Mouse (Mus musculus) stomach, embryonic 14.5 days (tissue): ENCODE measurements around the gene Emc6. TPM values are rescaled to one million over a fixed set of nuclear protein-coding genes. Genes with fewer than 3 reads are reported as not detected.

Experiments used
- ATAC-seq: fragments of 200-750 bp; cut with Nextera tagmentation; 2 replicates; pipeline ENCODE4 v1.8.0; 2017; ENCODE audit warnings: low read depth, moderate TSS enrichment; ENCODE audit not compliant: insufficient number of reproducible peaks, insufficient read depth, low FRiP score
- H3K27ac ChIP-seq: fragments of 300-500 bp; sonication (generic); 2 replicates; pipeline ENCODE4 v1.5.1; 2014; ENCODE audit warnings: mild to moderate bottlenecking, low read length, moderate library complexity, mixed read lengths
- H3K27me3 ChIP-seq: fragments of 300-500 bp; sonication (generic); 2 replicates; pipeline ENCODE4 v1.6.1; 2014; ENCODE audit warnings: low read length, control low read depth, mixed read lengths; ENCODE audit not compliant: control insufficient read depth, insufficient read depth
- H3K36me3 ChIP-seq: fragments of 300-500 bp; sonication (generic); 2 replicates; pipeline ENCODE4 v1.6.1; 2014; ENCODE audit warnings: mild to moderate bottlenecking, control low read depth, low read length, moderate library complexity, mixed read lengths; ENCODE audit not compliant: control insufficient read depth, insufficient read depth
- H3K4me1 ChIP-seq: fragments of 300-500 bp; sonication (generic); 2 replicates; pipeline ENCODE4 v1.6.1; 2014; ENCODE audit warnings: low read length, control low read depth, mixed read lengths; ENCODE audit not compliant: control insufficient read depth, insufficient read depth
- H3K4me2 ChIP-seq: fragments of 300-500 bp; sonication (generic); replicated peaks from 2 replicates; pipeline ENCODE4 v1.6.1; 2014; ENCODE audit warnings: low read depth, low read length, control low read depth
- H3K4me3 ChIP-seq: fragments of 300-500 bp; sonication (generic); 2 replicates; pipeline ENCODE4 v1.5.1; 2014; ENCODE audit warnings: low read depth, low read length, control low read depth
- H3K9ac ChIP-seq: fragments of 300-500 bp; sonication (generic); replicated peaks from 2 replicates; pipeline ENCODE4 v1.6.1; 2014; ENCODE audit warnings: low read depth, mild to moderate bottlenecking, control low read depth, low read length, moderate library complexity, mixed read lengths
- H3K9me3 ChIP-seq: fragments of 300-500 bp; sonication (generic); 2 replicates; pipeline ENCODE4 v1.6.1; 2016; ENCODE audit warnings: low read depth, low read length, control low read depth; ENCODE audit not compliant: control insufficient read depth
- WGBS: fragments of 180-500 bp; shearing (Covaris S2); extraction: QIAGEN DNeasy Blood & Tissue Kit; methylation state at CpG from one replicate; pipeline ENCODE4 v1.1.7; 2014; 5-methylcytosine and 5-hydroxymethylcytosine counted together
- polyA plus RNA-seq: library from polyadenylated mRNA; unstranded; fragments of >200 nt; fragmentation: Nextera tagmentation; extraction: Ambion mirVana; gene quantifications from 2 replicates; pipeline ENCODE4 v1.2.1, GENCODE M21; 2014

Emc6 gene
- polyA plus RNA-seq, 1 experiment from 2014 or later: 116 TPM

DNA sequence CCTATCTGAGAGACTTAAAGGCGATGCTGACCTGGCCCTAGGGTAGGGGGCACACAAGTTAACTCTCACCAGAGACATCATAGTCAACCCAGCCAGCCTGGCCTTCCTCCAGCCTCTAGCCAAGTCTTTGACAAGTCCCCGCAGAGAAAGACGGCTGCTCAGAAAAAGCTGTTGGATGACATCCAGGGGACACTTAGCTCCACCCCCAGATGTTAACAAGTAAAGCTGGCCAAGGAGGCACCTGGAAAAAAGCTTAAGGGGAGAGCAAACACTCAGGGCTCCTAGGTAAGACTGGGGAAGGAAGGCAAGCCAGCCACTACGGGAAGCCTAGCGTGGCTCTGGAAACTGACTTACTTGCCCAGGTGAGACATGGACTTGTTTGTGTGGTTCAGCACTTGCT lies 4.7 kb downstream of the Emc6 start:
- no peaks in the 10 kb centered on the region for H3K9me3 ChIP-seq
- peaks cover 15% of the 10 kb centered on the region; the same call in 1 of the 2 replicates for H3K4me1 ChIP-seq
- 34% methylated on average over 5 of the region's 5 CpGs for WGBS
- H3K4me2 ChIP-seq: no peak overlapping the region
- peaks cover 15% of the 10 kb centered on the region; the same call in 1 of the 2 replicates for H3K36me3 ChIP-seq
- no peaks in the 10 kb centered on the region for H3K27me3 ChIP-seq
- no peak for ATAC-seq
- H3K9ac ChIP-seq: no peak overlapping the region
- H3K27ac ChIP-seq: no peak overlapping the region
- no peak overlapping the region for H3K4me3 ChIP-seq

DNA sequence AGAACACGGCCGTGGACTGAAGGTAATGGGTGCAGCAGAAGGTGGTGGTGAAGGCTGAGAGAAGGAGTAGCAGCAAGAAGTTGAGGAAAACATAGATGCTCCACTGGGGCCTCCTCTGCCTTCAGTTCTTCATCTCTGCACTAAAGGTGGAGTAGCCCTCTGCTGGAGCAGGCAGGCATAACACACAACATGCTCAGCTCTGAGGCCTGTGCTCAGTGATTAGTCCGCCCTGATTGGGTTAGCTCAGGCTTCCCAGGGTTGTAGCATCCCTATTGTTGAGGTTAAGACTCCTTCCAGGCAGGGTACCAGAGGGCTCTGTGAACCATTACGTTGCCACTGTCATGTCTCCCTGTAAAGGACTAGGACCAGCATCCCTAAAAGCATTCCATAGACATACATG lies 7.6 kb downstream of the Emc6 start:
- no peak overlapping the region for H3K4me2 ChIP-seq
- no peak overlapping the region for H3K27ac ChIP-seq
- no peak overlapping the region for H3K4me3 ChIP-seq
- peaks cover 13% of the 10 kb centered on the region; the same call in 1 of the 2 replicates for H3K4me1 ChIP-seq
- no peaks in the 10 kb centered on the region for H3K27me3 ChIP-seq
- 44% methylated on average over 4 of the region's 4 CpGs for WGBS
- peaks cover 12% of the 10 kb centered on the region; the same call in 1 of the 2 replicates for H3K36me3 ChIP-seq
- H3K9me3 ChIP-seq: no peaks in the 10 kb centered on the region
- no peak for ATAC-seq
- H3K9ac ChIP-seq: no peak overlapping the region

GRCm38 (mm10) chr11:73168576-73168975 lies 8.3 kb downstream of the Emc6 start:
- peaks cover 13% of the 10 kb centered on the region; the same call in 1 of the 2 replicates for H3K4me1 ChIP-seq
- no peak overlapping the region for H3K4me2 ChIP-seq
- H3K36me3 ChIP-seq: peaks cover 7% of the 10 kb centered on the region; the same call in 1 of the 2 replicates
- no peaks in the 10 kb centered on the region for H3K27me3 ChIP-seq
- H3K9me3 ChIP-seq: no peaks in the 10 kb centered on the region
- WGBS: 83% methylated on average over 6 of the region's 6 CpGs
- H3K27ac ChIP-seq: no peak overlapping the region
- H3K9ac ChIP-seq: no peak overlapping the region
- ATAC-seq: no peak
- no peak overlapping the region for H3K4me3 ChIP-seq

DNA sequence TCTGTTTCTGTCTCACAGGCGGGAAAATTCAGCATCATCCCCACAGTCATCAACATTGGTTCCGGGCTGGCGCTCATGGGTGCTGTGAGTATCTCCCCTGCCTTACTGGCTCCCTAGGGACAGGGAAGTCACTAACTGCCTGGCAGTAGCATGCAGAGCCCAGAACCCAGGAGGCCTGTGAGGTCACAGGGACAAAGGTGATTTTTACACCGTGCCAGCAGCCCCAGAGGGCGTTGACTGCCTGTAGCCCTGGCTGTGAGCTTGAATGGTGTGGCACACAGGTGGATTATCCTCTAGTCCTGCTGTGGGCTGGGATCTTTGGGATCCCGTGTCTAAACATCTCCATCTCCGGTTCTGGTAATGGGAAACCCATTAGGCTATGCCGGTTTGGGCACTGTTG lies 8.8 kb downstream of the Emc6 start:
- H3K9me3 ChIP-seq: no peaks in the 10 kb centered on the region
- peaks cover 13% of the 10 kb centered on the region; the same call in 1 of the 2 replicates for H3K4me1 ChIP-seq
- 75% methylated on average over 8 of the region's 8 CpGs for WGBS
- H3K27me3 ChIP-seq: no peaks in the 10 kb centered on the region
- H3K4me2 ChIP-seq: no peak overlapping the region
- H3K9ac ChIP-seq: no peak overlapping the region
- H3K4me3 ChIP-seq: no peak overlapping the region
- no peak for ATAC-seq
- H3K27ac ChIP-seq: no peak overlapping the region
- H3K36me3 ChIP-seq: 0 out of 2 replicates have a peak, but pooled peaks cover 3% of the 10 kb centered on the region

DNA sequence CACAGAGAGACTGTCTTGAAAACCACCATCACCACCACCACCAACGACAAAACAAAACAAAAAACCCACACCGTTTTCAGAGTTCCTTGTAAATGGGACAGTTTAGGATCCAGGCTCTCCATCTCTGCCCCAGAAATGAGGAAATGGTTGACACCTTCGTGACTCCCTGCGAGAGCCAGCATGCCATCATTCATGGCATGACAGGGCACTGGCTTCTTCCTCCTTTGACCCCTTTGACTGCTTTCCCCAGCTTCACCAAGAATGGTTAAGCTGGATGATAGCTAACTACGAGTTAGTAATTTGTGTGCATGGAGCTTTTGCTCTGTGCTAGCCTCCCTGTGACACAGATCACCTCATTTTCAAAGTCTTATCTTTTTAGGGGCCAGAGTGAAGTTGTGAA lies 14.6 kb downstream of the Emc6 start:
- ATAC-seq: no peak
- no peaks in the 10 kb centered on the region for H3K36me3 ChIP-seq
- H3K4me2 ChIP-seq: no peak overlapping the region
- H3K9me3 ChIP-seq: no peaks in the 10 kb centered on the region
- H3K27me3 ChIP-seq: 0 out of 2 replicates have a peak, but pooled peaks cover 8% of the 10 kb centered on the region
- H3K4me3 ChIP-seq: no peak overlapping the region
- no peak overlapping the region for H3K9ac ChIP-seq
- peaks cover 6% of the 10 kb centered on the region; the same call in 1 of the 2 replicates for H3K4me1 ChIP-seq
- WGBS: 43% methylated on average over 5 of the region's 5 CpGs
- no peak overlapping the region for H3K27ac ChIP-seq

GRCm38 (mm10) chr11:73161616-73162015 lies 15.2 kb downstream of the Emc6 start:
- Histone ChIP-seq H3K4me2 (no peak overlapping the region), H3K27ac (no peak overlapping the region), H3K36me3 (no peaks in the 10 kb centered on the region), H3K9me3 (no peaks in the 10 kb centered on the region), H3K4me3 (no peak overlapping the region), H3K9ac (no peak overlapping the region), H3K27me3 (0 out of 2 replicates have a peak, but pooled peaks cover 8% of the 10 kb centered on the region), H3K4me1 (peaks cover 6% of the 10 kb centered on the region; the same call in 1 of the 2 replicates)
- ATAC-seq: no peak
- 89% methylated on average over 4 of the region's 4 CpGs for WGBS

DNA sequence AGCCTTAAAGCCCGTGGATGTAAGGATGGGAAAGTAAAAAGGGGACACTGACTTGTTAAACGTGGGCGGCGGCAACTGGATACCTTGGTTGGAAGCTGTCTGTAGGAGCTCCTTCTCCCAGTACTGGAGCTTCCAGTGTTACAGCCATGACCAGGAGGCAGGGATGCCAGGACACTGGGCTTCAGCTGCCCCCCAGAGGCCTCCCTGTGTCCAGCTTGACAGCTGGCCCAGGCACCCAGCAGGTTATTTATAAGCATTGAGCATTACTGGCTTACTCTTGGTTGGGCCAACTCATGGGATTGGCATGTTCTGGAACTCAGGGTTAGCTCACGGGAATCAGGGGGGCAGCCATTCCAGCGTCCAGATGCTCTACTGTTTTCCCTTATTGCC lies 16.0 kb downstream of the Emc6 start:
- 24% methylated on average over 6 of the region's 6 CpGs for WGBS
- Histone ChIP-seq H3K9me3 (no peaks in the 10 kb centered on the region), H3K36me3 (no peaks in the 10 kb centered on the region), H3K27ac (no peak overlapping the region), H3K27me3 (0 out of 2 replicates have a peak, but pooled peaks cover 8% of the 10 kb centered on the region), H3K4me3 (peak overlapping the region; percentile 37), H3K9ac (0 out of 2 replicates have a peak overlapping the region, but pooled peaks have one; percentile 19), H3K4me2 (peak overlapping the region; percentile 84), H3K4me1 (no peaks in the 10 kb centered on the region)
- ATAC-seq: 0 out of 2 replicates have a peak, but pooled peaks have one; percentile 6

DNA sequence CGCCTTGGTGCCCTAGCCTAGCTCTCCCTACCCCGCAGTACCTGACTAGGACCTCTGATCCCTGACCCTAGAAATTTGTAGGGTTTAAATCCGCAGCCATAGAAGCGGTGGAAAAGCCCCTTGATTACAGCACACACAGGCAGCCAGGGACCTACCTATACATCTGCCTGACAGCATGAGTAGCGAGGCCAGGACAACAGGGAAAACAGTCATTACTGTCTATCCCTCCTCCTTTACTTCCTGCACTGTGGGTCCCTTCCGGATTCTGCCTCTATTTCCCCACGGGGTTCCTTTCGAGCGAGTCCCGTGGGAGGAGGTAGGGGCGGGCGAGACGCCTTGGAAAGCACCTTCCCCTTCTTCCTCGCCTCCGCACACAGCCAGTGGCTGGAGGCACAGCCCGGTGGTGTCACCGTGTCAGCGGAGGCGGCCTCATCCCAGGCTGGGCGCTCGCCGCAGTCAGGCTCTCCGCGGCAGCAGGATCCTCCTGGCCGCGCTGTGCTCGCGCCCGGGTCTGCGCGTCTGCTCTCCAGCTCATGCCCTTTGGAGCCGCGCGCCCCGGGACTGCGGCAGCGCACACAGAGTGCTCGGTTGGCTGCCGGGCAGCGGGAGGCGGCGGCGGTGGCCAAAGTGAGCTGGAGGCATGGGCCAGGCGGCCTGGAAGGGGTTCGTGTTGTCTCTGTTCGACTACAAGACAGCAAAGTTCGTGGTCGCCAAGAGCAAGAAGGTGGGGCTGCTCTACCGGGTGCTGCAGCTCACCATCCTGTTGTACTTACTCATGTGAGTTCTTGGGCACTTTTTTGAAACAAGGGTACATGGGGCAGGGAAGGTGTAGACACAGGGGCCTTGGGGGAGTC lies 16.7 kb downstream of the Emc6 start, which contains the start of gene P2rx5:
P2rx5 (plus strand) TSS at position 465 of the 854 bp plus-strand sequence.
- WGBS: 3% methylated on average over 43 of the region's 49 CpGs
- 0 out of 2 replicates have a peak within 1 kb of the TSS, but pooled peaks have one; percentile 19 for H3K9ac ChIP-seq
- peak; percentile 24; the same call in 1 of the 2 replicates for ATAC-seq
- H3K4me3 ChIP-seq: peak within 1 kb of the TSS; percentile 37
- H3K27ac ChIP-seq: no peak within 1 kb of the TSS
- no peaks in the 10 kb centered on the region for H3K9me3 ChIP-seq
- H3K4me1 ChIP-seq: no peaks in the 10 kb centered on the region
- peak within 1 kb of the TSS; percentile 84 for H3K4me2 ChIP-seq
- H3K36me3 ChIP-seq: no peaks in the 10 kb centered on the region
- 0 out of 2 replicates have a peak, but pooled peaks cover 8% of the 10 kb centered on the region for H3K27me3 ChIP-seq
